Mouse (Mus musculus): Measurements from ENCODE around the gene Tmem115. TPM values are rescaled to one million over a fixed set of nuclear protein-coding genes. Genes with fewer than 3 reads are reported as not detected.

The Tmem115 gene
- total RNA-seq, 2 experiments from 2014 or later, result 38.1 to 41.0 TPM

GRCm38 (mm10) chr9:107521190-107521589 is 12.6 kb upstream of the Tmem115 start:
- no peak for DNase-seq (ENCODE audit: extremely low spot score in 1 of 2, low spot score in 1 of 2)

DNA sequence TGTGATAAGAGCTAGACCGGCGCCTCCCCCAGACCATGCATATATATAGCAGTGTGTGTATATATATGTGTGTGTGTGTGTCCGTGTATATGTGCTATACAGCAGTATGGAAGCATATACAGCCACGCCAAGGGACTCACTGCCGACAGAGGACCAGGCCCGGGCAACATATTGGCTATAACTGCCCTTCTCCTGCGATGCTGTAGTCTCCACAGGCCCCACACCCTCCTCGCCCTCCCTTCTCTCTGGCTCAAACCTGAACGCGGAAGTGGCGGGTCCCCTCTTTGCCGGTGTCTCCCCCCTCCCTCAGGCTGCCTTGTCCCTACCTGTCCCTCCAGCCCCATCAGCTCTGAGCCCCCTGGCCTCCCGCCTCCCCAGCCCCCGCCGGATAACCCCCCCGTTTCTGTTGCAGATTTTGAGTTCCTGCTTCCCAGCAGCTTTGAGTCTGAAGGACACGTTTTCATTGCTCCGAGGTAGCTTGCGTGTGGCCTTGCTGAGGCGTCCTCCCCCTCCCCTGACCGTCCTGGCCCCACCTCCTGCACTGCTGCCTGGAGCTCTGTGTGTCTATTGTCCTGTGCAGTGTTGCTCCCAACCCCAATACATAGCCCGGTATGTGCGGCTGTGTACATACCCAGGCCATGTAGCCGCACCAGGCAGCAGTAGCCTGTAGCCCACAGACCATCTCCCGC is 11.9 kb upstream of the Tmem115 start:
- no peak for DNase-seq (ENCODE audit: extremely low spot score in 1 of 2, low spot score in 1 of 2)

- no peak for DNase-seq (ENCODE audit: extremely low spot score in 1 of 2, low spot score in 1 of 2)
Measured at GRCm38 (mm10) chr9:107522400-107522711, 11.4 kb upstream of the Tmem115 start.

- DNase-seq (ENCODE audit: extremely low spot score in 1 of 2, low spot score in 1 of 2), result peak; percentile 58 to 59
Measured at GRCm38 (mm10) chr9:107526198-107527026, 7.3 kb upstream of the Tmem115 start.

DNA sequence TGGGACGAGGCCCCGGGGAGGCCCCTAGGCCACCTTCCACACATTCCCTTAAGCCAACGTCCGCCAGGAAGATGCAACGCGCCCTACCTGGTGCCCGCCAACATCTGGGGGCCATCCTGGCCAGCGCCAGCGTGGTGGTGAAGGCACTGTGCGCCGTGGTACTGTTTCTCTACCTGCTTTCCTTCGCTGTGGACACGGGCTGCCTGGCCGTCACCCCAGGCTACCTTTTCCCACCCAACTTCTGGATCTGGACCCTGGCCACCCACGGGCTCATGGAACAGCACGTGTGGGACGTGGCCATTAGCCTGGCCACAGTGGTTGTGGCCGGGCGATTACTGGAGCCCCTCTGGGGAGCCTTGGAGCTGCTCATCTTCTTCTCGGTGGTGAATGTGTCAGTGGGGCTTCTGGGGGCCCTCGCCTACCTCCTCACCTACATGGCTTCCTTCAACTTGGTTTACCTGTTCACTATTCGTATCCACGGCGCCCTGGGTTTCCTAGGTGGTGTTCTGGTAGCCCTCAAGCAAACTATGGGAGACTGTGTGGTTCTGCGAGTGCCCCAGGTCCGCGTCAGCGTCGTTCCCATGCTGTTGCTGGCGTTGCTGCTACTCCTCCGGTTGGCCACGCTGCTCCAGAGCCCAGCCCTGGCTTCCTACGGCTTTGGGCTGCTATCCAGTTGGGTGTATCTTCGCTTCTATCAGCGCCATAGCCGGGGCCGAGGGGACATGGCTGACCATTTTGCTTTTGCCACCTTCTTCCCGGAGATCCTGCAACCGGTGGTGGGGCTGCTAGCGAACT is 860 bp downstream of the Tmem115 start:
- DNase-seq (ENCODE audit: extremely low spot score in 1 of 2, low spot score in 1 of 2), result no peak

GRCm38 (mm10) chr9:107538231-107538630 is 4.5 kb downstream of the Tmem115 start:
- no peak for DNase-seq (ENCODE audit: extremely low spot score in 1 of 2, low spot score in 1 of 2)

GRCm38 (mm10) chr9:107538711-107539110 is 5.0 kb downstream of the Tmem115 start:
- no peak for DNase-seq (ENCODE audit: extremely low spot score in 1 of 2, low spot score in 1 of 2)

DNA sequence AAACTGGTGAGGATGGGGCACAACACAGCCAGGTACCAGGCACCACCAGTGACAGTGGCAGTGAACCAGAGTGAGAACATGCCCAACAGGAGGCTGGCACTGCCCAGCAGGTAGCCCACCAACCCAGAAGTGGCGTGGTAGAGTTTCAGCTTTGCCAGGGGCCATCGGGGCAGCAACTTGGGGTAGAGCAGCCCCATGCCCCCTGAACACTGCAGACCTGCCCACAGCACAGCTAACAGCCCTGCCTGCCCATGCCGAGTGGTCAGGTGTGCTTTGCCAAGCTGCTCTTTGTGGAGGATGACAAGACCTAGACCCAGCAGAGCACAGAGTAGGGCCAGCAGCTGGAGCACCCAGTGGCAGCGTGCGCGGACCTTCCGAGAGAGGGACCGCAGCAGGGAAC is 6.2 kb downstream of the Tmem115 start:
- DNase-seq (ENCODE audit: extremely low spot score in 1 of 2, low spot score in 1 of 2), result no peak

- DNase-seq (ENCODE audit: extremely low spot score in 1 of 2, low spot score in 1 of 2), result no peak
Measured at GRCm38 (mm10) chr9:107540420-107540819, 6.7 kb downstream of the Tmem115 start.

DNA sequence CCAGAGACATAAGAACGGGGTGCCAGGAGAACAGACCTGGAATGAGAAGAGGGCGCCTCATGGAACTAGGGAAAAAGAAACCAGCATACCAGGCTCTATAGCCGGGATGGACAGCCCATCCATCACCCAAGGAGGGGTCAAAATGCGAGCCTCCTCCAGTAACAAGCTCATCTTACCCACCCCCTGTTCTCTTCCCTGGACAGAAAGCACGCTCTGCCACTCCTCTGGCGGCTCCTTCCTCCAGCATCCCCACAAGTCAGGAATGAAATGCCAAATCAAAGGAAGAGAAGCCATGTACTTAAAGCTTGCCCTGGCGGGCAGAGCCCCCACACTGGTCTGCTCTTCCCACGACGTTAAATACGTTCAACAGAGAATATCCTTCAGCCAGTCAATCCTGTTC is 7.3 kb downstream of the Tmem115 start:
- DNase-seq (ENCODE audit: extremely low spot score in 1 of 2, low spot score in 1 of 2), result no peak

DNA sequence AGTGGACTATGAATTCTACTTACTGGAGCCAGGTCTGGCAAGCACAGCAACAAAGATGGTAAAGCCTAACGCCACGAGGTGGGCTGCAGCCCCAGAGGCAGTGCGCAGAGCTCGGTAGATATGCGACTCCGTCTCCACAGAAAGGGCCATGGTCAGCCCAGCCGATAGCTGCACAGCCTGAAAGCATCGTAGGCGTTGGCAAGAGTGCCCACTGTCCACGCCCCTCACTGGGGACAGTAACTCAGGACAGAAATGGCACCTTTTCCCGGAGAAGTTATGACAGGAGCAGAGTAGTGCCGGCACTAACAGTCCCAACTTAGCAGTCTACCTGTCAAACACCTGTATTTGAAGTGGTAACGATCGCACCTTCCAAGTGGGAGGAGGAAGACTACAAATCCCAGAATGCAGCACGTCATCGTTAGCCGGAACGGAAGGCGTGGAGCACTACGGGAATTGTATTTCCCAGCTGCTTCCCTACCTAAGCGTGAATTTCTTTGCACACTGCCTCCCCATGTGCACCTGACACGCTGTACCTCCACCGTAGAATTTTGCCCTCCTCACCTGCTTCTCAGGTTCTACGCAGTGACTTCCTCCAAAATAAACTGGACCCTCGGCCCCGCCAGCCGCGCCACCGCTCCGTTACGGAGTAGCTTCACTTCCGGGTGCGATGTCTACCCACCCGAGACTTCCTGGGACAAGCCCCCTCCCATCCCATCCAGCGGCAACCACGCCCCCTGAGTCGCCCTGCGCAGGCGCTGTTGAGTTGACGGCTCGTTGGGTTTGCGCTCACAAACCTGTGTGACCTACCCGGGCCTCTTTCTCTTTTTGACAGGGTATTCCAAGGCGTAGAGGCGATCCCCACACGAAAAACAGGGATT is 8.0 kb downstream of the Tmem115 start, which contains the start of the genes Cyb561d2 and Nprl2:
TSS of gene Cyb561d2 (minus strand) at position 720 of the 878 bp plus-strand sequence.
TSS of gene Nprl2 (plus strand) at position 753 of the 878 bp plus-strand sequence.
- peak; percentile 87 to 89 for DNase-seq (ENCODE audit: extremely low spot score in 1 of 2, low spot score in 1 of 2)

DNA sequence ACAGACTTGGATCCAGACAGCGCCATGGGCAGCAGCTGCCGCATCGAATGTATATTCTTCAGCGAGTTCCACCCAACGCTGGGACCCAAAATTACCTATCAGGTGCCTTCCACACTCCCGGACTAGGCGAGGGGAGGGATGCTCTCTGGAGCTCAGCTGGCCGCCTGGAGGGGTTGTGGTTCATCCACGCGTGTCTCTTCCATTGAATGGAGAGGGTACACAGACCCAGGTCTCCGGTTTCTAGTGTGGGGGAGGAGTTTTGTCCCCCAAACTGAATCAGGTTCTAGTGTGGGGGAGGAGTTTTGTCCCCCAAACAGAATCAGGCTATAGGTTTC is 8.6 kb downstream of the Tmem115 start:
- no peak for DNase-seq (ENCODE audit: extremely low spot score in 1 of 2, low spot score in 1 of 2)

DNA sequence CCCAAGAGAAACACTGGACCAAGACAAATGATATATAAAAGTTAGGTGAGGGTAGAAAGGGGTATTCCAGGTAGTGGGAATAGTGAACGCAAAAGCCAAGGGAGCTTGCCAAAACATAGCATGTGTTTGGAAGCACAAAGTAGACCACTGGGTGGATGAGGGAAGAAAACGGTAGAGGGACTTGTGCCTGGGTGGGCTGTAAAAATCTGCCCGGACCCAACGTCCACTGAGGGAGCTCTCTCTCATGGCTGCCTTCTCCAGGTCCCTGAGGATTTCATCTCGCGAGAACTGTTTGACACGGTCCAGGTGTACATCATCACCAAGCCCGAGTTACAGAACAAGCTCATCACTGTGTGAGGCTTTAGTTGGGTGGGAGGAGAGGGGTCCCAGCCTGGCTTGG is 9.0 kb downstream of the Tmem115 start:
- DNase-seq (ENCODE audit: extremely low spot score in 1 of 2, low spot score in 1 of 2), result no peak

GRCm38 (mm10) chr9:107543299-107543698 is 9.6 kb downstream of the Tmem115 start:
- no peak for DNase-seq (ENCODE audit: extremely low spot score in 1 of 2, low spot score in 1 of 2)

DNA sequence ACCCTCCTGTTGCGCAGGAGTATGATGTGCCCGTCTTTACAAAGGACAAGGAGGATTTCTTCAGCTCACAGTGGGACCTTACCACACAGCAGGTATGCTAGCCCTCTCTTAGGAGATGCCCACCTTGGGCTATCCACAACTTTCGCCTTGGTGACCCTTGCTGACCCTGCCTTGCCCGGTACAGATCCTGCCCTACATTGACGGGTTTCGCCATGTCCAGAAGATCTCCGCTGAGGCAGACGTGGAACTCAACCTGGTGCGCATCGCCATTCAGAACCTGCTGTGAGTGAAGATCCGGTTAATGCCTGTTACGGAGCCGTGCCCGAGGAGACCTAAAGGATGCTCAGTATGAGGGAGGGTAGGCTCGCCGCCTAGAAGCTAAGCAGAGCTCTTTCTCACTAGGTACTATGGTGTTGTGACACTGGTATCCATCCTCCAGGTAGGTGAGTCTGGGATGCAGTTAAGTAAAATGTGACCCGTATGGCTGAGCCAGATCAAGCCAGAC is 10.5 kb downstream of the Tmem115 start:
- DNase-seq (ENCODE audit: extremely low spot score in 1 of 2, low spot score in 1 of 2), result no peak

- no peak for DNase-seq (ENCODE audit: extremely low spot score in 1 of 2, low spot score in 1 of 2)
Measured at GRCm38 (mm10) chr9:107544729-107545128, 11.0 kb downstream of the Tmem115 start.

GRCm38 (mm10) chr9:107545199-107545598 is 11.5 kb downstream of the Tmem115 start:
- no peak for DNase-seq (ENCODE audit: extremely low spot score in 1 of 2, low spot score in 1 of 2)

GRCm38 (mm10) chr9:107545602-107546001 is 11.9 kb downstream of the Tmem115 start:
- DNase-seq (ENCODE audit: extremely low spot score in 1 of 2, low spot score in 1 of 2), result peak; percentile 61 to 88

DNA sequence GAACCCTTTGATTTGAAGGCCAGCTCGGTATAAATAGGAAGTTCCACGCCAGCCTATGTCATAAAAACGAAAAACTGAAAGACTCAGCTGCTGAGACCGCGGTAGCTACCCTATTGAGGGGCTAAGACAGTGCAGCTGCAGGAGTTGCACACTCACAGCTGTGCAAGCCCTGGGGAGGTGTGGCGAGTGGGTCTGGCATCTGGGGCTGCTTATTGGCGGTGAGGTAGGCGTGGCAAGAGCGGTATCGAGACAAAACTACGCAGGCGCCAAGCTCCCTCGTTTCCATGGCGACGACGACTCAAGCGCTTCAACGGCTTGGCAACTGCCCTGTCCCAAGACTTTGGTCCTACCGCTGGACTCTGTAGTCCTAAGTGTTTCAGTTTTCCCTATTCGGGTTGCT is 13.3 kb downstream of the Tmem115 start, which contains the start of gene Zmynd10:
TSS of gene Zmynd10 (plus strand) at position 273 of the 400 bp plus-strand sequence.
- peak; percentile 63 to 76 for DNase-seq (ENCODE audit: extremely low spot score in 1 of 2, low spot score in 1 of 2)

DNA sequence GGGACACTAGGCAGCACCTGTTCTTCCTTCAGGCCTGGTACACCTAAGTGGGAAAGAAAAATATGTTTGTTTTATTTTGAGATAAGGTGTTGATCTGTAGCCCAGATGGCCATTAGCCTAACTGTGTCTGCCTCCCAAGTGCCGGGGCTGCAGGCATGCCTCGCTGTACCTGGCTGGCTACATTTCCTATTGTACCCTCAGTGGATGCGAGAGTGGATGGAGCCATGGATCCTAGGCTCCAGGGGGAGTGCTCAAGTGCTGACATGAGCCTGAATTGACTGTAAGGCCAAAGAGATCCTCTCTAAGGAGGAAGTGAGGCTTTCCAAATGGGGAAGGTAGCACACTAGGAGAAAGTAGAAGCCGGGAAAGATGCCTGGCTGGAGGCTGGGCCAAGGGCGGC is 14.2 kb downstream of the Tmem115 start:
- DNase-seq (ENCODE audit: extremely low spot score in 1 of 2, low spot score in 1 of 2), result no peak
